Mouse (Mus musculus) heart, embryonic 14.5 days (tissue): Measurements from ENCODE around the gene Atg16l1. TPM values are rescaled to one million over a fixed set of nuclear protein-coding genes. Genes with fewer than 3 reads are reported as not detected.

ENCODE experiments used
- ATAC-seq: fragments of 200-750 bp; cut with Nextera tagmentation; 2 replicates; pipeline ENCODE4 v1.8.0; 2017; ENCODE audit warnings: low read depth, moderate TSS enrichment; ENCODE audit not compliant: insufficient number of reproducible peaks, insufficient read depth, low FRiP score
- H3K27ac ChIP-seq, 2 experiments: fragments of 200-500 bp in 1 of 2; fragments of 300-500 bp in 1 of 2; sonication (generic) in 1 of 2; replicated peaks in 1 of 2; 2 replicates each; pipeline ENCODE4 v1.5.1; 2012 to 2014; ENCODE audit warnings: low read depth in 2 of 2, low read length in 2 of 2, control low read depth in 1 of 2, mild to moderate bottlenecking in 1 of 2, mixed read lengths in 1 of 2; ENCODE audit not compliant: control insufficient read depth in 1 of 2, insufficient read depth in 1 of 2
- H3K27me3 ChIP-seq: fragments of 300-500 bp; sonication (generic); 2 replicates; pipeline ENCODE4 v1.6.1; 2014; ENCODE audit warnings: mild to moderate bottlenecking, low read length, control low read depth; ENCODE audit not compliant: control insufficient read depth, insufficient read depth
- H3K36me3 ChIP-seq: fragments of 300-500 bp; sonication (generic); 2 replicates; pipeline ENCODE4 v1.6.1; 2014; ENCODE audit warnings: mild to moderate bottlenecking, control low read depth, low read length, mixed read lengths; ENCODE audit not compliant: control insufficient read depth, insufficient read depth
- H3K4me1 ChIP-seq, 2 experiments: fragments of 200-500 bp in 1 of 2; fragments of 300-500 bp in 1 of 2; sonication (generic) in 1 of 2; 2 replicates each; pipeline ENCODE4 v1.6.1; 2012 to 2014; ENCODE audit warnings: low read length in 2 of 2, control low read depth in 1 of 2, mixed read lengths in 1 of 2; ENCODE audit not compliant: control insufficient read depth in 2 of 2, insufficient read depth in 2 of 2
- H3K4me2 ChIP-seq: fragments of 300-500 bp; sonication (generic); 2 replicates; pipeline ENCODE4 v1.6.1; 2014; ENCODE audit warnings: mild to moderate bottlenecking, low read length
- H3K4me3 ChIP-seq, 2 experiments: fragments of 200-500 bp in 1 of 2; fragments of 300-500 bp in 1 of 2; sonication (generic) in 1 of 2; 2 replicates each; pipeline ENCODE4 v1.5.1; 2012 to 2014; ENCODE audit warnings: low read length in 2 of 2, mild to moderate bottlenecking in 2 of 2, control low read depth in 1 of 2, low read depth in 1 of 2, moderate library complexity in 1 of 2; ENCODE audit not compliant: control insufficient read depth in 1 of 2, insufficient read depth in 1 of 2
- H3K9ac ChIP-seq: fragments of 300-500 bp; sonication (generic); 2 replicates; pipeline ENCODE4 v1.6.1; 2014; ENCODE audit warnings: mild to moderate bottlenecking, low read length
- H3K9me3 ChIP-seq: fragments of 300-500 bp; sonication (generic); 2 replicates; pipeline ENCODE4 v1.6.1; 2016; ENCODE audit warnings: low read length, control low read depth; ENCODE audit not compliant: control insufficient read depth
- WGBS: fragments of 180-500 bp; shearing (Covaris S2); extraction: QIAGEN DNeasy Blood & Tissue Kit; methylation state at CpG from one replicate; pipeline ENCODE4 v1.1.7; 2014; 5-methylcytosine and 5-hydroxymethylcytosine counted together
- polyA plus RNA-seq: library from polyadenylated mRNA; unstranded; fragments of >200 nt; fragmentation: Nextera tagmentation; extraction: Ambion mirVana; gene quantifications from 2 replicates; pipeline ENCODE4 v1.2.1, GENCODE M21; 2014

Gene Atg16l1
- polyA plus RNA-seq, 1 experiment from 2014 or later, result 25.0 TPM

GRCm38 (mm10) chr1:87749360-87749973 lies 6.2 kb upstream of the Atg16l1 start:
- H3K9ac ChIP-seq, result no peak overlapping the region
- no peak overlapping the region for H3K27ac ChIP-seq
- no peak for ATAC-seq
- H3K27me3 ChIP-seq, result no peaks in the 10 kb centered on the region
- H3K4me2 ChIP-seq, result no peak overlapping the region
- no peaks in the 10 kb centered on the region for H3K36me3 ChIP-seq
- H3K9me3 ChIP-seq, result no peaks in the 10 kb centered on the region
- no peaks in the 10 kb centered on the region for H3K4me1 ChIP-seq
- no peak overlapping the region for H3K4me3 ChIP-seq

GRCm38 (mm10) chr1:87763821-87764220 lies 8.2 kb downstream of the Atg16l1 start:
- 82% methylated on average over 3 of the region's 3 CpGs for WGBS
- Histone ChIP-seq H3K4me1 (no peaks in the 10 kb centered on the region), H3K4me3 (no peak overlapping the region), H3K4me2 (no peak overlapping the region), H3K36me3 (peaks cover 95% of the 10 kb centered on the region), H3K9ac (no peak overlapping the region), H3K27me3 (no peaks in the 10 kb centered on the region), H3K27ac (no peak overlapping the region), H3K9me3 (no peaks in the 10 kb centered on the region)
- no peak for ATAC-seq

- H3K4me2 ChIP-seq, result no peak overlapping the region
- peaks cover 94% of the 10 kb centered on the region for H3K36me3 ChIP-seq
- no peak overlapping the region for H3K27ac ChIP-seq
- no peak overlapping the region for H3K4me3 ChIP-seq
- ATAC-seq, result no peak
- no peaks in the 10 kb centered on the region for H3K9me3 ChIP-seq
- no peaks in the 10 kb centered on the region for H3K4me1 ChIP-seq
- WGBS, result 80% methylated on average over 2 of the region's 2 CpGs
- no peaks in the 10 kb centered on the region for H3K27me3 ChIP-seq
- no peak overlapping the region for H3K9ac ChIP-seq
Observed at GRCm38 (mm10) chr1:87765741-87766140, 10.1 kb downstream of the Atg16l1 start.

GRCm38 (mm10) chr1:87766233-87766632 lies 10.6 kb downstream of the Atg16l1 start:
- no peaks in the 10 kb centered on the region for H3K4me1 ChIP-seq
- no peaks in the 10 kb centered on the region for H3K27me3 ChIP-seq
- no peak overlapping the region for H3K27ac ChIP-seq
- no peak overlapping the region for H3K4me3 ChIP-seq
- H3K9me3 ChIP-seq, result no peaks in the 10 kb centered on the region
- H3K36me3 ChIP-seq, result peaks cover 94% of the 10 kb centered on the region
- no peak overlapping the region for H3K9ac ChIP-seq
- WGBS, result 91% methylated on average over 3 of the region's 3 CpGs
- no peak overlapping the region for H3K4me2 ChIP-seq
- no peak for ATAC-seq

GRCm38 (mm10) chr1:87769263-87769662 lies 13.6 kb downstream of the Atg16l1 start:
- Histone ChIP-seq H3K9ac (no peak overlapping the region), H3K4me3 (no peak overlapping the region), H3K4me2 (no peak overlapping the region), H3K4me1 (no peaks in the 10 kb centered on the region), H3K27ac (no peak overlapping the region), H3K9me3 (no peaks in the 10 kb centered on the region), H3K36me3 (peaks cover 93% of the 10 kb centered on the region), H3K27me3 (no peaks in the 10 kb centered on the region)
- no peak for ATAC-seq
- WGBS, result 94% methylated on average over 2 of the region's 2 CpGs

- Histone ChIP-seq H3K27me3 (no peaks in the 10 kb centered on the region), H3K36me3 (peaks cover 93% of the 10 kb centered on the region), H3K4me3 (no peak overlapping the region), H3K9ac (no peak overlapping the region), H3K27ac (no peak overlapping the region), H3K4me1 (no peaks in the 10 kb centered on the region), H3K9me3 (no peaks in the 10 kb centered on the region), H3K4me2 (no peak overlapping the region)
- WGBS, result 72% methylated on average over 3 of the region's 3 CpGs
- ATAC-seq, result no peak
Observed at GRCm38 (mm10) chr1:87770486-87770885, 14.8 kb downstream of the Atg16l1 start.

- Histone ChIP-seq H3K4me3 (no peak overlapping the region), H3K4me2 (no peak overlapping the region), H3K9ac (no peak overlapping the region), H3K27me3 (no peaks in the 10 kb centered on the region), H3K27ac (no peak overlapping the region), H3K4me1 (no peaks in the 10 kb centered on the region), H3K36me3 (peaks cover 93% of the 10 kb centered on the region), H3K9me3 (no peaks in the 10 kb centered on the region)
- WGBS, result 85% methylated on average over 3 of the region's 3 CpGs
- no peak for ATAC-seq
Observed at GRCm38 (mm10) chr1:87771724-87772123, 16.1 kb downstream of the Atg16l1 start.

- no peak for ATAC-seq
- H3K4me1 ChIP-seq, result no peaks in the 10 kb centered on the region
- 77% methylated on average over 2 of the region's 2 CpGs for WGBS
- no peak overlapping the region for H3K4me2 ChIP-seq
- H3K36me3 ChIP-seq, result peaks cover 93% of the 10 kb centered on the region
- H3K27me3 ChIP-seq, result no peaks in the 10 kb centered on the region
- H3K9ac ChIP-seq, result no peak overlapping the region
- no peak overlapping the region for H3K27ac ChIP-seq
- H3K4me3 ChIP-seq, result no peak overlapping the region
- H3K9me3 ChIP-seq, result no peaks in the 10 kb centered on the region
Observed at GRCm38 (mm10) chr1:87773336-87773735, 17.7 kb downstream of the Atg16l1 start.
